Mouse (Mus musculus): ENCODE results near the gene Lzts2.

Gene Lzts2

GRCm38 (mm10) chr19:45003740-45004516 is 10.3 kb upstream of the Lzts2 start:
- no peak for DNase-seq (ENCODE audit: low read depth, low spot score)

- DNase-seq (ENCODE audit: low read depth, low spot score), result peak; percentile 78
These were observed 8.8 kb upstream of the Lzts2 start, which contains the start of gene Twnk for GRCm38 (mm10) chr19:45005444-45005843. TSS of gene Twnk (plus strand) at chr19:45005663.

GRCm38 (mm10) chr19:45005957-45006712 is 8.1 kb upstream of the Lzts2 start, which contains the start of gene Mrpl43:
TSS of gene Mrpl43 (minus strand) at chr19:45006442.
- peak; percentile 93 for DNase-seq (ENCODE audit: low read depth, low spot score)

GRCm38 (mm10) chr19:45007021-45007420 is 7.2 kb upstream of the Lzts2 start:
- no peak for DNase-seq (ENCODE audit: low read depth, low spot score)

GRCm38 (mm10) chr19:45007425-45008191 is 6.6 kb upstream of the Lzts2 start:
- DNase-seq (ENCODE audit: low read depth, low spot score), result no peak

GRCm38 (mm10) chr19:45010646-45011045 is 3.6 kb upstream of the Lzts2 start:
- no peak for DNase-seq (ENCODE audit: low read depth, low spot score)

- no peak for DNase-seq (ENCODE audit: low read depth, low spot score)
These were observed 2.0 kb upstream of the Lzts2 start for GRCm38 (mm10) chr19:45012219-45012618.

GRCm38 (mm10) chr19:45012636-45013035 is 1.6 kb upstream of the Lzts2 start:
- DNase-seq (ENCODE audit: low read depth, low spot score), result peak; percentile 59

- DNase-seq (ENCODE audit: low read depth, low spot score), result no peak
These were observed 511 bp upstream of the Lzts2 start for GRCm38 (mm10) chr19:45013581-45014225.

GRCm38 (mm10) chr19:45014981-45015402 is 778 bp downstream of the Lzts2 start:
- DNase-seq (ENCODE audit: low read depth, low spot score), result no peak

- peak; percentile 66 for DNase-seq (ENCODE audit: low read depth, low spot score)
These were observed 1.5 kb downstream of the Lzts2 start for GRCm38 (mm10) chr19:45015518-45016281.

GRCm38 (mm10) chr19:45016341-45017215 is 2.4 kb downstream of the Lzts2 start:
- DNase-seq (ENCODE audit: low read depth, low spot score), result no peak

GRCm38 (mm10) chr19:45017216-45017771 is 3.1 kb downstream of the Lzts2 start:
- no peak for DNase-seq (ENCODE audit: low read depth, low spot score)

GRCm38 (mm10) chr19:45017909-45018308 is 3.7 kb downstream of the Lzts2 start:
- no peak for DNase-seq (ENCODE audit: low read depth, low spot score)

GRCm38 (mm10) chr19:45018351-45018831 is 4.2 kb downstream of the Lzts2 start:
- no peak for DNase-seq (ENCODE audit: low read depth, low spot score)

- DNase-seq (ENCODE audit: low read depth, low spot score), result no peak
These were observed 6.1 kb downstream of the Lzts2 start for GRCm38 (mm10) chr19:45020348-45020747.

GRCm38 (mm10) chr19:45021362-45021761 is 7.1 kb downstream of the Lzts2 start:
- no peak for DNase-seq (ENCODE audit: low read depth, low spot score)

- no peak for DNase-seq (ENCODE audit: low read depth, low spot score)
These were observed 9.8 kb downstream of the Lzts2 start for GRCm38 (mm10) chr19:45023993-45024392.

GRCm38 (mm10) chr19:45024775-45025174 is 10.6 kb downstream of the Lzts2 start:
- DNase-seq (ENCODE audit: low read depth, low spot score), result no peak
